Mouse (Mus musculus) urinary bladder, adult 18-20 months (tissue): ENCODE results near the gene 1700030K09Rik.

Experiments used
- DNase-seq, 2 experiments: peaks; one replicate each; pipeline ENCODE4 v3.0.0; 2022; ENCODE audit warnings: low spot score in 2 of 2, mixed read lengths in 2 of 2

Gene 1700030K09Rik

DNA sequence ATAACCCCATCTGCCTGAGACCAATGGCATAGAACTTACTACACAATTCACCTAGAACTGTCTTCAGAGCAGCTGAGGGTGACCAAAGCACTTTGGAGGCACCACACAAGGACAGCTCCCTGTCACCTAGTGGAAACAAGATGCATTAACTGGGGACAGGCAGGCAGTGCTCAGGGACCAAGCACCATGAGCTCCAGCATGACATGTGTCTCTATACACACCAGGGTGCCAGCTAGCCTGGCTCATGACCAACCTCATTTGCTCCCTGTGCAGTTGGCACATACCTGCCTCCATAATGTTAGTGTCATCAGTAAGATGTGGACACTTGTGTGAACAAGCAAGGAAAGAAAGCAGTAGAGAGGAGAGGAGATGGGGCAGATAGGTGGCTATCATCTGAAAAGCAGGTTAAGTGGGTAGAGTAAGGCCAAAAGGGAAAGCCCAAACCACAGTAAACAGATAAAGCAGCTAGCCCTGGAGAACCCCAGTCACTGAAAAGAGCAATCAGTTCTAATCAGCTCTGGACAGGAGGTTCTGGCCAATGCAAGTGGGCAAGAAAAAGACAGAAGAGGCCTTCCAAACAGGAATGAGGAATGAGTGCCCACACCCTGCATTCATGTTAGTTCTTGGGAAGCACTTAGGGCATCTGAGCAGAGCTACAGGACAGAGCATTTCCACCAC, 61.1 kb downstream of the 1700030K09Rik start:
- DNase-seq, result no peak

DNA sequence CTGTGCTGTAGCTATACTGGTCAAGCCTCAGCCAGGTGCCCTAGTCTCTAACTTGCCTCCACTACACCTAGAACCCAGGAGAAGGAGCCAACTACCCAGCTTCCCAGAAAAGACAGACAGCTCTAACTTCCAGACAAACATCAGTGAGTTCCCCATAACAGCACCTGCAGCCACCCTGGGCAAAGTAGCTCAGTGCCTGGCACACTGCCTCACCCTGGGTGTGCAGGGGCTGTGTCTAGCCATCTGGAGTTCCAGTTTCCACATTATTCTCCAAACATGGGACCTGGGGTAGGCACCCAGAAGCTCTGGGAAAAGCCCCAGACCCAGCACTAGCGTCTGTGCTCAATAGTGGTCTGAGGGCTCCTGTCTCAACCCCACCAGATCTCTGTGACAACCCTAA, 63.8 kb downstream of the 1700030K09Rik start:
- no peak for DNase-seq
